Mouse (Mus musculus): ENCODE results near the gene Hyal3. TPM values are rescaled to one million over a fixed set of nuclear protein-coding genes. Genes with fewer than 3 reads are reported as not detected.

Hyal3 gene
- total RNA-seq, 2 experiments from 2014 or later, result 3.3 to 9.4 TPM

GRCm38 (mm10) chr9:107590058-107590772 is 9.6 kb downstream of the Hyal3 start:
- ATAC-seq (replicated peaks; ENCODE audit: low FRiP score, low TSS enrichment, poor library complexity, severe bottlenecking), result peak; percentile 49

- no peak for ATAC-seq (replicated peaks; ENCODE audit: low FRiP score, low TSS enrichment, poor library complexity, severe bottlenecking)
Measured at GRCm38 (mm10) chr9:107590773-107591060, 10.1 kb downstream of the Hyal3 start.

DNA sequence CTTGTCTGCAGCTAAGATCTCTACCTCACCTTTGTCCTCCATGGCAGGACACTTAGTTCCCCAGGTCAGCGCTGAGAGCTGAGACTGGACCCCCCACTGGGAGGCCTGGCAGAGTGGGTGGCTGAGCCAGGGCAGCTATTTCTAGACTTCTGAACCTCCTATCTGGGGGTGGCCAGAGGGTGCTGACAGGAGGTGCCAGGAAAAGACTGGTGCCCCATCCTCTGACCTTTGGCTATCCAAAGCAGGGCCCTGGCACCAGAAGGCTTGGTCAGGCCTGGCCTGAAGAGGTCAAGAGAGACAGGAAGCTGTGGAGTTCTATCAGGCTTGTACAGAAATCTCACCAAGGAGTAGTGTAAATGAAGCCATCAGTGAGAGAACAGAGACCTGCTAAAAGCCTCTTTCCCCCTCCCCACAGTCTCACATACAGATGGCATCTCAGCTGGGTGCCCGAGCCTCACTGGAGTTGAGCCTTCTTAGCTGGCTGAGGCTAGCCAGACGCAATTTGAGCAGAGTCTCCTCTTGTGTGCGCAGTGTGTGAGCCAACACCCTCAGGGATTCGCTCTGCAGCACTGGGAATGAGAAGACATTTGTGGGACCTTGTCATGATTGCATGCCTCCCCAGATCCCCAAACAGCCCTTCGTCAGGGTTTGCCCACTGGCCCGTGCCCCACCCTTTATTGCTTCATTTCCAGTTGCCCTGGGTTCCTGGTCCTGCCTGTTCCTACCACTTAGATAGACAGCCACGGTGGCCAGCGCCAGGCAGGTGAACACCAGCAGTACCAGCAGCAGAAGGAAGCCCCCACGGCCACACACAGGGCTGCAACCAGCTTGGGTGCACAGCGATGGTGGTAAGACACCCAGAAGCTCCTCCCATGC is 12.7 kb downstream of the Hyal3 start:
- no peak for ATAC-seq (replicated peaks; ENCODE audit: low FRiP score, low TSS enrichment, poor library complexity, severe bottlenecking)

DNA sequence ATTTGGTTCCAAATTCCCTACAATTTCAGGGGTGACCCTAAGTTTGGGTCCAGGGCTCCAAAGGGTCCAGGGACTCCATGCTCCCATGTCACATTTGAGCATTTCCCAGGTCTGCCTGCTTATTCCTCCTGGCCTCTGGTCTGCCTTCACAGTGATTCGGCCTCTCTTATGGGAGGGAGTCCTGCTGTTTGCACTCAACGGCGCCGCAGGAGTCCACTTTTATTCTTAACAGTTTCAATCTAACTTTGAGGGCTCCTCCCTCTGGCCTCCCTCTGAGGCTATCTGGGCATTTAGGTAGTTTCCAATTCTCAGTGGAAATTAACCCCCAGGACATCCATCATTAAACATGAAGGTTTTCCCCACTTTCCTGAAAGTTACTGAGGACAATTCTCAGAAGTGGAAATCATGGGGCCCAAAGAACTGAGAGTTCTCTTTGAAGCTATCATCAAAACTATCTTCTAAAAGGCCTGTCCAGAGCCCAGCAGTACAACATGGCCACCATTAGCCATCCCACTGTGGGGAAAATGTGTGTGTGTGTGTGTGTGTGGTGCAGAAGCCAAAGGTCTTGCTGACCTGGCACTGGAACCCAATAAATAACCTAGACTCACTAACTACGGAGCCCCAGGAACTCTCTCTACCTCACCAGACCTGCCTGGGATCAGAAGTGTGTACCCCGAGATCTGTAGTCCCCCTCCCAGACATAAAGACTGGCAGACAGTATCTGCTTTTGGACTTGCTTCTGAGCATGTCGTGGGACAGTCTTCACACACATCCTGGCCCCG is 13.9 kb downstream of the Hyal3 start:
- no peak for ATAC-seq (replicated peaks; ENCODE audit: low FRiP score, low TSS enrichment, poor library complexity, severe bottlenecking)

- ATAC-seq (replicated peaks; ENCODE audit: low FRiP score, low TSS enrichment, poor library complexity, severe bottlenecking), result no peak
Measured at GRCm38 (mm10) chr9:107596619-107597569, 16.3 kb downstream of the Hyal3 start.

GRCm38 (mm10) chr9:107598385-107598784 is 17.8 kb downstream of the Hyal3 start:
- ATAC-seq (replicated peaks; ENCODE audit: low FRiP score, low TSS enrichment, poor library complexity, severe bottlenecking), result no peak

GRCm38 (mm10) chr9:107599433-107599832 is 18.8 kb downstream of the Hyal3 start:
- no peak for ATAC-seq (replicated peaks; ENCODE audit: low FRiP score, low TSS enrichment, poor library complexity, severe bottlenecking)

DNA sequence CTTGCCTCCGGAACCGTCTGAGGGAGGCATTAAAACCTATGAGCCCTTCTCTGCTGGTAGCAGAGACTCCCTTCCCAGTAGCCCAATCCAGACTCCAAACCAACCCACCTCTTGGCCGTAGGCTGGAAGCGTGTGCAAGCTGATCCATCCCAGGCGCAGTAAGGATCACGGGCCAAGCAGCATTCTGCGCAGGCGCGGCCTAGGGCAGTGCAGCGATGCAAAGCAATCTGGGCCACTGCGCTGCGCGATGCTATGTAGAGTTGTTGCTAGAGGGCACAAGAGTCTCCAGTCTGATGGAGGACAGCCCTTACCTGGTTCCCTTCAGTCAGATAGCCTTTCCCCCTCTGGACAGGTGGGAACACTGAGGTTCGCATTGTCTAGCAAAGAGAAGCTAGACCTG is 19.2 kb downstream of the Hyal3 start:
- no peak for ATAC-seq (replicated peaks; ENCODE audit: low FRiP score, low TSS enrichment, poor library complexity, severe bottlenecking)

- no peak for ATAC-seq (replicated peaks; ENCODE audit: low FRiP score, low TSS enrichment, poor library complexity, severe bottlenecking)
Measured at GRCm38 (mm10) chr9:107600745-107601144, 20.1 kb downstream of the Hyal3 start.

DNA sequence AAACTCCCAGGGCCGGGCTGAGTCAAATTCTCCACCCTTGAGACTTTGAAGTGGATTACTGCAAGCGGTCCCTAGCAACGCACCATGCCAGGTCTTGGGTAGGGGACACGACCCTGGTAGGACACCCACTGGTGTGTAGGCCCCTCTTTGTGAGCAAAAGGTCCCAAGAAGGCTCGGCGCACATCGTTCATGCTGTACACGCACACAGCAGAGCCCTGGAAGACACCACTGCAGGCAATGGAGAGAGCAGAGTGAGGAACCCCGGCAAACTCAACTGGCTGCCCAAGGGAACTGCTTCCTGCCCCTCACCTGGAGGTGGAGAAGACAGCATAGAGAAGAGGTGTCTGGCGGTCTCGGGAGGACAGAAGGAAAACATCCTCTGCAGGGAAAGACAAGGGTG is 20.7 kb downstream of the Hyal3 start:
- no peak for ATAC-seq (replicated peaks; ENCODE audit: low FRiP score, low TSS enrichment, poor library complexity, severe bottlenecking)

DNA sequence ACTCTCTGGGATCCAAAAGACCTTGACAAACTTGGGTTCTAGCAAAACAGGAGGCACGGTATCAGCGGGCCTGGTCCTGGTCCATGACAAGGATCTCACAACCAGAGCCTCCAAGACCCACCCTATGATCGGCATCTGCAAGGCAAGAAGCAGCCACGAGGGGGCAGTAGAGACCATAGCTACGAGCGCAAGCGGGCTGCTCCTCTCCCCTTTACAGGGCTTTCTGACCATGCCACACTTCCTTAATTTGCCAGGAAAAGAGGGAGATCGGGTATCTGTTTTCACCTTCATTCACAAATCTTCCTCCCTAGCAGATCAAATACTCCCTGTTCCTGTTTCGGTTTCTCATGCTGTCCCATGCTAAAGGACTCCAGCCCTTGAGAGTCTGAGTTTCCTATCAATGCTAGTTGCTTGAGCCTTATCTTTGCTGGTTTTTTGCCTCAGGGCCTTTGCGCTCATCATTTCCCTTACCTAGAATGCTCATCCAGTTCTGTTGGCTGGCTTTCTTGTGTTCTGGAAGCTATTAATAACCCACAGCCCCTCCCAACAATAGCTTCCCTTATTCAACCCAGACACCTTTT is 21.5 kb downstream of the Hyal3 start:
- peak; percentile 58 for ATAC-seq (replicated peaks; ENCODE audit: low FRiP score, low TSS enrichment, poor library complexity, severe bottlenecking)

- no peak for ATAC-seq (replicated peaks; ENCODE audit: low FRiP score, low TSS enrichment, poor library complexity, severe bottlenecking)
Measured at GRCm38 (mm10) chr9:107603251-107603650, 22.6 kb downstream of the Hyal3 start.

DNA sequence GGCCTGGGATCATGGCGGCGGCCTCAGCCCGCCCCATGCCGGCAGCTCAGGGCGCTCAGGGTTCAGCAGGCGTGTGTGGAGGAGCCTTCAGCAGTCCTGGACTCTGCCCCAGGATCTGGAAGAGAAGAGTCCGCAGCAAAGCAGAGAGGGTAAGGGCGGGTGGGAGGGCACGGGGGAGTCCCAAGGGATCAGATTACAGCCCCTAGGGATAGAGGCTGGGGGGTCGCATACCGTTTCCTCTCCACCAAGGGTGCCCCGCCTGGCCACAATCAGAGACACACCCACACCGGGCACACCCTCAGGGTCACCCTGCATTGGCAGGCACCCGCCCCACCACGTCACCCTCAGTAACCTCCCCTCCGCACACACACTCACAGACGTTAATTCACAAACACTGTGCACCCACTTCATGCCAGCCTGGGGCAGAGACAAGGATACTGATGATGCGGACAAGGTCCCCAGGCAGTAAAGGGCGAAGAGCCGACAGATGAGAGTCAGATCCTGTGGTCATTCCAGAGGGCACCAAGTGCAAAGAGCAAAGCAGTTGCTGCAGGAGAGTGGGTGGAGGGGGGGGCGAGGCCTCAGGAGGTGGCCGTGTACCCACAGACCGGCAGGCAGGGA is 24.5 kb downstream of the Hyal3 start:
- no peak for ATAC-seq (replicated peaks; ENCODE audit: low FRiP score, low TSS enrichment, poor library complexity, severe bottlenecking)

GRCm38 (mm10) chr9:107606591-107606990 is 26.0 kb downstream of the Hyal3 start:
- ATAC-seq (replicated peaks; ENCODE audit: low FRiP score, low TSS enrichment, poor library complexity, severe bottlenecking), result no peak

DNA sequence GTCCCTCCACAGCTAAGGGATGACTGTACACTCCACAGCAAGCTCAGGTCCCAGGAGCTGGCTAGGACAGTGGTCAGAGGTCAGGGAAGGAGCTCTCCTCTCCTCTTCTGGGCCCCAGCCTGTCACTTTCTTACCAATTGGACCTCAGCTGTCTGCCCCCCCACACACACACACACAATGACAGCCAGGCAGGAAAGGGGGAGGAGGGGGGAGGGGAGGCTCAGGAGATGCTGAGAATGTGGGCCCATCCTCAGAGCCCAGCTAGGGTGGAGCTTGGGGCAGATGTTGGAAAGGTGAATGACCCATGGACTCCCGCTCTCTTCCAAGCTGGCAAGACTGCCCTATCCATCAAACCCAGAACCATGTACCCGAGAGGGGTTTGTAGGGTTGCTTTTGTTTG is 26.4 kb downstream of the Hyal3 start:
- no peak for ATAC-seq (replicated peaks; ENCODE audit: low FRiP score, low TSS enrichment, poor library complexity, severe bottlenecking)

DNA sequence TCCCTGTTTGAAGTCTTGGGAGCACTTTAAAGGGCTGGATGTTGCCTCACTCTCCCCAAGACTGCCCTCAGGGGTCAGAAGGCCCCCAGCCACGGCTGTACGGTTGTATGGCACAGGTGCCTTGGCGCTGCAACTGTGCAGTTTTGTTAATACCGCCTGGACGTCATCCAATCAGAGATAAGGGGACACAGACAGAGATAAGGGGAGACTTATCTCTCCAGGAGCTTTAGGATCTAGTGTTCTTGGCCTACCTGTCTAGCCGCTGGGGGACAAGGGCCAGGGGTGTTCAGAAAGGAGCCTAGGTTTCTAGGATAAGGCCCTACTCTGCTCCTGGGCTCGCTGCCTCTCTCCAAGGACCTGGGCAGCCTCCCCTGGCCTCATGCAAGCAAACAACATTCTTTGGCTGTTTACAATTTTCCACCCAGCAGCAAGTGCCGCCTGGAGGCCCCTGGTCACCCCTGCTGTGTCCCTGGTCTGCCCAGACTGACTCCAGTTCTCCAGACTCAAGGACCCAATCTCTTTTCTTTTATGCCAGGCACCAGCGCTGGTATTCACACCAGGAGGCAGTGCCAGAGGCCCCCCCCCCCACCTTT is 27.1 kb downstream of the Hyal3 start:
- ATAC-seq (replicated peaks; ENCODE audit: low FRiP score, low TSS enrichment, poor library complexity, severe bottlenecking), result no peak

- no peak for ATAC-seq (replicated peaks; ENCODE audit: low FRiP score, low TSS enrichment, poor library complexity, severe bottlenecking)
Measured at GRCm38 (mm10) chr9:107608741-107609432, 28.3 kb downstream of the Hyal3 start, which contains the start of gene Sema3b. Gene Sema3b (minus strand): TSS chr9:107609229.
